Mouse (Mus musculus): ENCODE measurements around the gene Prss35.

DNA sequence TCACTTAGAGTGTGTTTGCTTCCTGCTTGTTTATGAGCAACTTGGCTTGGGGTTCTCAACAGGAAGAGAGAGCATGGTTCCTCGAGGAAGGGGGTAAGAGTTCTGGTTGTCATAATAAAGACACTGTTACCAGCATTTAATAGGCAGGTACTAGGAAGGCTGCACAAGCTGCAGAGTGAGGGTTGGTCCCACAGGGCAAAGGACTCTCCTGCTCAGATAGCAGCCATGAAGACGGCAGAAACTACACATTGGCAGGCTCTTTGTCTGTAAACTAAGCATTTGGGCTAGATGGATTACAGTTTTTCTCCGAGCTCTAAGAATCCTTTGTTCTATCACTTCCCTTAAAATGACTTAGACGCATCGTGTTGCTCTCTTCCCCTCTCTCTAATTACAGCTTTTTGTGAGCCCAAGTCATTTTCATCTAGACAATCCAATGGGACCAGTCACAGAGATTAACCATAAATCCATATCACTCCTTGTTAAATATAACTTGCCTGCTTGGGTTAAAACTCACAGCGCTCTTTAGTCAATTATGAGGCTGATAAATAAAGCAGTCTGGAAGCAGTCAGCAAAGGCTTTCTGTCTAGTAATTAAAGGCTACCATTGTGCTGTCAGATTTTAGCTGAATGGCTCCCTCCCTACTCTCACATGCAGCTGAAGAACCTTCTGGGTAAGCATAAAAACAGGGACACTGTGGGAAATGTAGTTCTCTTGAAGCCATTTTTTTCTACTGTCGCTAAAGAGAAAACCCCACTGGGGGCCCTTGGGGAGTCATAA lies 17.7 kb upstream of the Prss35 start:
- TF ChIP-seq CTCF (conservative IDR thresholded peaks at IDR 0.05; ENCODE audit: insufficient read depth, insufficient read length, low read depth, low read length): no peak
- TF ChIP-seq POLR2A (IDR thresholded peaks at IDR 0.05; ENCODE audit: low read depth, low read length): no peak
